Mouse (Mus musculus): ENCODE data around the gene Gm49388.

DNA sequence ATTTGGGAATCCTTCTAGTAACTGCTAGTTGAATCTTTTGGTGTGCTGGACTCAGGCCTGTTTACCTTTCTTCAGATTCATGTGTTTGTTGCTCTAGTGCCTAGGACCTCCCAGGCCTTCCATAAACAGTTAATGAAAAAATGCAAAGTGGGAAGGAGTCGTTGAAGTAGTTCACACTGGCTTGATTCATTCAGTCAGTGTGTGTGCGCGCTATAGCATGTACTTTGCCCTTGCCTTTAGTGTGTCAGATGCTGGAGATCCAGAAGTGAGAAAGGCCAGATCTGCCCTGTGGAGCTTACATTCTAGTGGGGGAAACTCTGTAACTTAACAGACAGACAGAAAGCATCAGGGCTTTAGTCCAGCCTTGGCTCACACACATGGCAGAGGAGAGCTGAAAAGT is 24.9 kb upstream of the Gm49388 start:
- TF ChIP-seq CTCF (IDR thresholded peaks at IDR 0.05; ENCODE audit: low read depth) (no peak), EP300 (IDR thresholded peaks at IDR 0.05; ENCODE audit: low read depth) (no peak)

All from liver, postnatal 0 days (tissue).